Mouse (Mus musculus) hindbrain, embryonic 12.5 days (tissue): ENCODE data around the gene Cdc42bpb. TPM values are rescaled to one million over a fixed set of nuclear protein-coding genes. Genes with fewer than 3 reads are reported as not detected.

Experiments used
- ATAC-seq: fragments of 200-750 bp; cut with Nextera tagmentation; 2 replicates; pipeline ENCODE4 v1.8.0; 2017; ENCODE audit warnings: moderate TSS enrichment; ENCODE audit not compliant: low FRiP score
- H3K27ac ChIP-seq: fragments of 300-500 bp; sonication (generic); 2 replicates; pipeline ENCODE4 v1.5.1; 2016; ENCODE audit warnings: mild to moderate bottlenecking
- H3K27me3 ChIP-seq: fragments of 300-500 bp; sonication (generic); 2 replicates; pipeline ENCODE4 v1.6.1; 2016; ENCODE audit warnings: mild to moderate bottlenecking
- H3K36me3 ChIP-seq: fragments of 300-500 bp; sonication (generic); 2 replicates; pipeline ENCODE4 v1.6.1; 2016; ENCODE audit warnings: mild to moderate bottlenecking
- H3K4me1 ChIP-seq: fragments of 300-500 bp; sonication (generic); 2 replicates; pipeline ENCODE4 v1.6.1; 2016
- H3K4me2 ChIP-seq: fragments of 300-500 bp; sonication (generic); replicated peaks from 2 replicates; pipeline ENCODE4 v1.6.1; 2016; ENCODE audit warnings: mild to moderate bottlenecking
- H3K4me3 ChIP-seq: fragments of 300-500 bp; sonication (generic); 2 replicates; pipeline ENCODE4 v1.5.1; 2016; ENCODE audit warnings: mild to moderate bottlenecking
- H3K9ac ChIP-seq: fragments of 300-500 bp; sonication (generic); 2 replicates; pipeline ENCODE4 v1.6.1; 2016; ENCODE audit warnings: mild to moderate bottlenecking, moderate library complexity
- H3K9me3 ChIP-seq: fragments of 300-500 bp; sonication (generic); replicated peaks from 2 replicates; pipeline ENCODE4 v1.6.1; 2016; ENCODE audit warnings: mild to moderate bottlenecking
- WGBS: fragments of 180-500 bp; shearing (Covaris S2); methylation state at CpG from one replicate; pipeline ENCODE4 v1.1.7; 2016; 5-methylcytosine and 5-hydroxymethylcytosine counted together
- polyA plus RNA-seq: library from polyadenylated mRNA; unstranded; fragments of >200 nt; fragmentation: Nextera tagmentation; extraction: Ambion mirVana; gene quantifications from 2 replicates; pipeline ENCODE4 v1.2.1, GENCODE M21; 2016

The Cdc42bpb gene
- polyA plus RNA-seq, 1 experiment from 2014 or later = 43.2 TPM

DNA sequence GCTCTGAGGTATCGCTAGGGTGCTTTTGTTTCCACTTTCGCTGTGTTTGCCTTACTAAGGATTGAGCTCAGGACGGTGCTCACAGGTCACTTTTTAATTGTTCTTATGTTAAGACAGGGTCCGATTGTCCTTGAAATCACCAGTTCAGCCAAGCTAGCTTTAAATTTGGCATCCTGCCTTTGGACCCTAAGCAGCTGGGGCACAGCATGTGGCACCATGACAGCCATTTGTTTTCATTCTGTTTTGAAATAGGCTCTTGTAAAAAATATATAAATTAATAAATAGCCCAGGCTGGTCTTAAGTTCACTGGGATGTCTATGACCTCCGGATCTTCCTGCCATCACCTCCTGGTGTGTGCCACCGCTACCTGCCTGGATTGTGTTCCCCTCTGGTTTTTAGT is 132.4 kb downstream of the Cdc42bpb start:
- H3K9me3 ChIP-seq = no peaks in the 10 kb centered on the region
- peaks cover 59% of the 10 kb centered on the region for H3K36me3 ChIP-seq
- no peak for ATAC-seq

DNA sequence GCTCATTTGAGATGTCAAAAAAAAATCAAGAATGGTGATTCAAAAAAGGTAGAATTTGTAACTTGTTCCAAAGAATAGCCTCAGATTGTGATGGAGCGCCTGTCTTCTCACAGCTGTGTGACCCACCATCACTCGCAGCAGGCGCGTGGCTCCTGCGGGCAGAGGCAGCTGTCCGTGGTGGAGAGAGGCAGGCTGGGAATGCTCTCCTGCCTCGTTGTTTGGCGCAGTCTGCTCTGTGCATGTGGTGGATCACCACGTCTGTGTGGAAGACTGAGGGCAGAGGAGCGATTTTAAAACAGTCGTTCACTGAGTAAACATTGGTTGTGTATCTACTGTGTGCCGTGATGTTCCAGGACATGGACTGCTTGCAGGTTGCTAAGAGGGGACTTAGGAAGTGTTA is 133.8 kb downstream of the Cdc42bpb start:
- no peaks in the 10 kb centered on the region for H3K9me3 ChIP-seq
- no peak for ATAC-seq
- WGBS = 94% methylated on average over 12 of the region's 12 CpGs

More for the DNA sequence above, 132.4 kb downstream of the Cdc42bpb start:
- no peak overlapping the region for H3K9ac ChIP-seq
- no peak overlapping the region for H3K4me3 ChIP-seq
- H3K4me2 ChIP-seq = no peak overlapping the region
- H3K4me1 ChIP-seq = no peaks in the 10 kb centered on the region
- WGBS = 85% methylated on average over 6 of the region's 6 CpGs
- no peaks in the 10 kb centered on the region for H3K27me3 ChIP-seq
- no peak overlapping the region for H3K27ac ChIP-seq

More for the DNA sequence above, 133.8 kb downstream of the Cdc42bpb start:
- Histone ChIP-seq H3K4me2 (no peak overlapping the region), H3K27me3 (no peaks in the 10 kb centered on the region), H3K4me3 (no peak overlapping the region), H3K9ac (no peak overlapping the region), H3K4me1 (peaks cover 1% of the 10 kb centered on the region; the same call in 1 of the 2 replicates), H3K36me3 (peaks cover 56% of the 10 kb centered on the region), H3K27ac (no peak overlapping the region)

Other genes with a start within 250 kb of the Cdc42bpb start
- gene Traf3, start 211.3 kb downstream of the Cdc42bpb start, polyA plus RNA-seq = 23.4 and 23.9 TPM in 2 replicates
- not detected in 2 replicates for gene 4930595D18Rik, start 193.2 kb downstream of the Cdc42bpb start, polyA plus RNA-seq
- 0.69 and 1.0 TPM in 2 replicates for gene Amn, start 106.6 kb downstream of the Cdc42bpb start, polyA plus RNA-seq
- 0.45 and 0.74 TPM in 2 replicates for gene Lbhd2, start 29.1 kb upstream of the Cdc42bpb start, polyA plus RNA-seq
- gene Exoc3l4, start 39.3 kb upstream of the Cdc42bpb start, polyA plus RNA-seq = 4.9 and 5.1 TPM in 2 replicates
- 3.7 and 4.1 TPM in 2 replicates for gene Tnfaip2, start 64.8 kb upstream of the Cdc42bpb start, polyA plus RNA-seq
- 9.4 and 14.3 TPM in 2 replicates for gene Gm266, start 108.1 kb upstream of the Cdc42bpb start, polyA plus RNA-seq
- gene Eif5, start 160.3 kb upstream of the Cdc42bpb start, polyA plus RNA-seq = 662 and 672 TPM in 2 replicates
- 80.7 and 82.0 TPM in 2 replicates for gene Mark3, start 196.8 kb upstream of the Cdc42bpb start, polyA plus RNA-seq